Mouse (Mus musculus): ENCODE data around the gene Rnls. TPM values are rescaled to one million over a fixed set of nuclear protein-coding genes. Genes with fewer than 3 reads are reported as not detected.

The Rnls gene
- polyA plus RNA-seq, 1 experiment = 1.3 TPM

DNA sequence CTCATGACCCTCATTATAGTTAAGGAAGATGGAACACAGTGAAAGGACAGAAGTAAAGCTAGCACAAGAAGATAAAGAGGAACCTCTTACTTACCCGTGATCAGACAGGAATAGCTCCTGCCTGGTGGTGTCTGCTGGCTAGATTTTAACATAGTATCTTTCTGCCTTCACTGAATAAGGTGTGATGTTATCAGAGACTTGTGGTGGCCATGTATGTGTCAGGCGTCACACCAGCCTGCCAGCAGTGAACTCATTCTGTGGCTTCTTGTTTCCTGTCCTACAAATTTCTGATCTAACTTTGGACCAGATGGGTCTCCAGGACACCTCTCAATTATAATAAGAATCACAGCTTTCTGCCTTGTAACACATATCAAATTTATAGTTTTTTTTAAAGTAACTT, 129.7 kb downstream of the Rnls start:
- DNase-seq (ENCODE audit: low spot score) = no peak

DNA sequence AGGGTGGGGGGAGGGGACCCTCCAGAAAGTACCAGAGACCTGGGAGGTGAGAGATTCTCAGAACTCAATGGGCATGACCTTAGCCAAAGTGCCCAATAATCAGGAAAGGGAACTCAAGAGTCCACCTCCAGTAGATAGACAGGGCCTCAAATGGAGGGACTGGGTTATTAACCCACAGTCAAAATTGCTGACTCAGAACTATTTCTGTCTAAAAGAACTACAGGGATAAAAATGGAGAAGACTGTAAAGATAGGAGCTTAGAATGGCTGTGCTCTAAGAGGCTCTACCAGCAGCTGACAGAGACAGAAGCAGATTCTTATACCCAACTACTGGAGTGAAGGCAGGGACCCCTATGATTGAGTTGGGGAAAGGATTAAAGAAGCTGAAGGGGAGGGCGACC, 132.9 kb downstream of the Rnls start:
- DNase-seq (ENCODE audit: low spot score) = no peak

DNA sequence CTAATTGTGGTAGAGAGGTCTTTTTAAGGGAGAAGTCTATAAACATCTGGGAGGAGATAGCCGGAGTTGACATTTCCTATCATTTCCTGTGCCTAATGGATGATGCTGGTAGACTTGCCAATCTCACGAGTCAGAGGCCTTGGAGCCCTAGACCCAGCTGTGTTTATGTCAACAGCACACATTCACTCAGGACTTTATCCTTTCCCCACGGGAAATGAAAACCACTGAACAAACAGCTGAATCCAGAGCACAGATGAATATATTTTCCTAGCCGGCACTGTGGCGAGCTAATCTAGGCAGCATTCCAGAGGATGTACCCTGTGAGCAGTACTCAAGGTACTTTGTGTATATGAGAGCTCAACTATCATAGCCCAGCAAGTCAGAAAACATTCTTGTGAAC, 138.2 kb downstream of the Rnls start:
- no peak for DNase-seq (ENCODE audit: low spot score)

GRCm38 (mm10) chr19:33252226-33252625, 139.9 kb downstream of the Rnls start:
- DNase-seq (ENCODE audit: low spot score) = no peak

DNA sequence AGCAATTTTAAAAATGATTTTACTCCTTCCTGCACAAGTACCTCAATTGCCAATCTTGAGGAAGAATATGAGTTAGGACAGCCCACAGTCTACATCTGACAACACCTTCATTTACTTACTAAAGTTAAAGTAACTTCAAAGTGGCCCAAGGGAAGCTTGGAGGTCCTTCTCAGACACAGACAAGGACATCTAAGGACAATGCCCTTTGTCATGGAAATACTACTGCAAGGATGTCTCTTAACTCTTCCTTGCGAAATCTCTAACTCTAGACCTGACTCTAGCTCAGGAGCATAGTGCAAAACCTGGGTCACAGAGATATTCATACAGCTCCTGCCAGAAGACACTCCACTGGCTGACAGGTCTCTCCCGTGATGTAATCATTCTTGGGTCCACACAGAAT, 147.9 kb downstream of the Rnls start:
- no peak for DNase-seq (ENCODE audit: low spot score)

DNA sequence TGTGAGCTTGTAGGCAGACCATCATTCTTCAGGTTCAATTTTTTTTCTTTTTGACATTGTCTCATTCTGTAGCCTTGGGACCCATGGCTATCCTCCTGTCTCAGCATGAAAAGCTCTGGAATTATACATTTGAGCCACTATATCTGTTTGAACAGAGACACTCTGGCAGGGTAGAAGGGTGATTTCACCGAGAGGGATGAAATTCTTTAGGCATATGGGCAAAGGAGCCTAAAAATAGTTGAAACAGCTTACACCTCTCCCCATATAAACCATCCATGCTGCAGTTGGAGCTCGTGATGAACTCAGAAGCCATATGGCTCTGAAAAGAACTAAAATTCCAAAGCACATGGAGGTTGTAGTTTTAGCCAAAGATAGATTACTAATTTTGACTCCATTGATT, 151.7 kb downstream of the Rnls start:
- no peak for DNase-seq (ENCODE audit: low spot score)

- no peak for DNase-seq (ENCODE audit: low spot score)
Measured at GRCm38 (mm10) chr19:33232902-33233301, 159.2 kb downstream of the Rnls start.

DNA sequence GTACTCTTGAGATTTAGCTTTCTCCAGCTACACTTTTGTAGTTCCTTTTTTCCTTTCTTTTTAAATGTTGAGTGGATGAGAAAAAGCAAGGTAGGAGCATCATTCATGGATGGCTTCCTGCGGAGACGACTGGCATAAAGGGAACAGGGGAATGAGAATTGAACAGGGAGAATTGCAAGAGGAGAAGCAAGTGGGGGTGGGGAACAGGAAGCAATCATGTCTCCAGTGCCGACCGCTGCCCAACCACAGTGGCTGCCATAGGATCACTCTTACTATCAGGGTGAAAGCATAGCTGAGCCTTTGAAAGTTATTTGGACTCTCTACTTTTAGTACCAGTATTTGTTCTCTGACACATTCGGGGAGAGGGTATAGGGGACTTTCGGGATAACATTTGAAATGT, 160.8 kb downstream of the Rnls start:
- DNase-seq (ENCODE audit: low spot score) = no peak

- DNase-seq (ENCODE audit: low spot score) = no peak
Measured at GRCm38 (mm10) chr19:33227004-33227403, 165.1 kb downstream of the Rnls start.

DNA sequence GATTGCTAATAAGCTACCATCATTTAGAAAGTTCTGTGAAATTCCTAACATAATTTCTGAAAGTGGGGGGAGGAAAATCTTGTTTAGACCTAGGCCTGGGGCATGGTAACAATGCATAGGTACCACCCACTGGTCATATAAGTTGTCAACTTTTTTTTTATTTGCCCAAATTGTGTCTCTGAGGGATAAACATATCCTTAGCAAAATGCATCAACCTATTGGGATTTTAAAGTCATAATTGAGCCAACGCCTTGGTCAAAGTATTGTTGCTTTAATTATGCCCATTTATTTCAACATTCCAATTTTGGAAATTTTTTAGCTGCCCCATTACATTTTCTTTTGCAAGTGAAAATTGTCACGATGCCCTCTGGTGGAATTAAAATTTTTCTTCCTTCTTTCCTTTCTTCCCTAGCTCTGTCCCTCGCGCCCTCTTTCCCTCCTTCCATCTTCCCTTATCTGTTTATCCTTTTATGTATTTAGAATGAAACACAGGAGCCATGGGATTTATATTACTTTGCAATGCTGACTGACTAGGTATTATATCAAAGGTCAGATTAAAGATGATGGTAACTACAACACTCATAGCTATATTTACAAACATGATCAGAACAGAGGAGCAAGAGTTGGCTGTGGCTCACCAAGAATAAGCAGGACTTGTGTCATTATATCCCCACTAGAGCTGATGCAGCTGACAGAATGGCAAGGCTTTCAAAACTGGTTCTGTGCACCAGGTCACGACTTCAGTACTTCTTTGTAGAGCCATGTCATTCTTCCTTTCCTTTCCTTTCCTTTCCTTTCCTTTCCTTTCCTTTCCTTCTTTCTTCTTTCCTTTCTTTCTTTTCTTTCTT, 166.0 kb downstream of the Rnls start:
- no peak for DNase-seq (ENCODE audit: low spot score)

- DNase-seq (ENCODE audit: low spot score) = no peak
Measured at GRCm38 (mm10) chr19:33225002-33225376, 167.1 kb downstream of the Rnls start.

DNA sequence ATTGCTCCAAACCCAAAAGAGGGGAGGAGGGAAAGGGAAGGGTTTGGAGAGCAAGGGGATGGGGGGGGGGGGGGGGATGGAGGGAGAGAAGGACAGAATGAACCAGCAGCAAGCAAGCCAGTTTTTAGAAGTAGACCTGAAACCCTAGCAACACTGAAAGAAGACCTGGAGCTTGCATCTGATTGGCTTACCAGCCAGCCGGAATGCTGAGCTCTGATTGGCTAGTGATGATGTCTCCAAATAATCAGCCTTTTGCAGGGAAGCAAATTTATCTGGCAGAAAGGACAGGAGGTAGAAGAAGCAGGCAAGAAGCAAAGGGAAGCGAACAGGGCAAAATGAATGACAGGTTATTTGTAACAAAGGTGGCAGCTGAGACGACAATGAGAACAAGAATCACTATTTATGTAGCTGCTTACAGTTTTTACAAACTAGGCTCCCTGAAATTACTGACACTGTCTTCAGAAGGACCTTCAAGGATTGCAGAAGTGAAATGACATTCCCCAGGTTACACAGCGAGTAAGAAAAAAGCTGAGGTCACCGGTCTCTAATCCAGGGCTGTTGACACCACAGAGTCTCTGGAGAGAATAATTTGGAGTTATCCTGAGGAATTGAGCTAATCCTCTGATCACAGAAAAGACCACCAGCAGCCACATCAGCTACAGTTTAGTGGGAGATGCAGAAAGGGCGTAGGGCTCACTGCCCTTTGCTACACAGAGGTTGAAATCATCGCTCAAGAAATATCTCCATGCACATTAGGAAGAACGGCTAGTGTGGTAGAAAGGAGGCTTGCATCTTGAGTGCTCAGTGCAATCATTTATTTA, 167.7 kb downstream of the Rnls start:
- no peak for DNase-seq (ENCODE audit: low spot score)

DNA sequence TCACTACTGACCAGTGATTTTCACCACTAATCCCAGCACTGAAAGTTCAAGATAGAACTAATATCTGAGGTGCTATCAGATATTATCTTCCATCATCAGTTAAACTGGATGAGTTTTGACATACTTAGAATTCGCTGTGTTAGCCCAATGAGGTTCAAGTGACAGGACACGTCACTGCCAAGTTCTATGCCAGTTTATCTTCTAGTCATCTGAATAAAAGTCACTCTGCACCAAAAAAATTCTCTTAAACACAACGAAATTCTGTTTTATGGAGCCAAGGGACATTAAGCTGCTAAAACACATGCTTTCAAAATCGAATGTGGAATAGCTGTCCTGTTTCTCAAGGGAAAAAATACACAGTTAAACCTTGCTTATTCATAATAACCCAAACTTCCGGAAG, 168.3 kb downstream of the Rnls start:
- no peak for DNase-seq (ENCODE audit: low spot score)

GRCm38 (mm10) chr19:33223276-33223675, 168.8 kb downstream of the Rnls start:
- DNase-seq (ENCODE audit: low spot score) = no peak

DNA sequence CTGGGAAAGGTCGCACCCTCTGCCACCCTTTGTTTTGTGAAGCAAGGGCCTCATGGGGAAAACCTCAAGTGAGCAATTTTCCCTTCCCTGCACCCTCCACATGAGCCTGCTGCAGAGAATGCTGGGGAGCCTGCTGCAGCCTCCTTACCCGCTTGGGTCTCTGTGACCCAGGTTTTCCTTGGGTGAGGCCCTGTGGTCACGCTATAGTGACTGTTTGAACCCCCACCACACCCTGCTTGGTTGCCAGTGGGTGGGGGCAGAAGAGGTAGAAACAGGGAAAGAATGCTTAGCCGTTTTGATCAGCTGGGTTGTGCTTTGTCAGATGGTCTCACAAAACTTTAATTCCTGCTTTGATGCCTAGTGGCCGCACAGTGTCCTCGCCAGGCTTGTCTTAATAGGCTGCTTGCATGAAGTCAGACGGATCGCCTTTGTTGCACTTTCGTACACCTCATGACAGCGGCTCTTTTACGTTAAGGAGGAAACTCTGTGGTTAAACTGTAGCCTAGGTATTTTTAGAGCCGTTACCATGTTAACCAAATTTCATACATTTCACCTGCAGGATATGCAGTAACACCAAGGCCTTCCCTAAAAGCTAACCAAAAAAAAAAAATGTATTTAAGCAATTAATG, 169.4 kb downstream of the Rnls start:
- DNase-seq (ENCODE audit: low spot score) = no peak

- DNase-seq (ENCODE audit: low spot score) = no peak
Measured at GRCm38 (mm10) chr19:33217791-33218300, 174.2 kb downstream of the Rnls start.

- DNase-seq (ENCODE audit: low spot score) = no peak
Measured at GRCm38 (mm10) chr19:33209709-33210108, 182.4 kb downstream of the Rnls start.

- no peak for DNase-seq (ENCODE audit: low spot score)
Measured at GRCm38 (mm10) chr19:33207991-33208390, 184.1 kb downstream of the Rnls start.

DNA sequence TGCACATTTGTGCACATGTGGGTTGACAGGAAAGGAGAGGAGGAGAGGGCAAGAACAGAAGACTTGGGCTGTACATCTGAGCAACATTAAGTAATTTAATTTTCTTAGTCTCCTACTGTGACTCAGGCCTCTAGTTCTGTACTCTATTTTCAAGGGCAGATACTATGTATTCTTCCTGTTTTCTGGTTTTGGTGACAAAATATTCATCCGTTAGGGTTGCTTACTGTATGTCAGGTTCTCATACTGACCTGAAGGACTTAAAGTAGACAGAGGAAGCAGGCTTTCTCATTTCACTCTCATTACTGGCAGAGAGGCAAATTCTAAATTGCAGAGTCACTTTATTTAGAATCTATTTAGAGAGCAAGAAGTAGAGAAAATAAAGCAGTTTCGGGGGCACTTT, 186.7 kb downstream of the Rnls start:
- no peak for DNase-seq (ENCODE audit: low spot score)

GRCm38 (mm10) chr19:33202422-33202821, 189.7 kb downstream of the Rnls start:
- DNase-seq (ENCODE audit: low spot score) = no peak

DNA sequence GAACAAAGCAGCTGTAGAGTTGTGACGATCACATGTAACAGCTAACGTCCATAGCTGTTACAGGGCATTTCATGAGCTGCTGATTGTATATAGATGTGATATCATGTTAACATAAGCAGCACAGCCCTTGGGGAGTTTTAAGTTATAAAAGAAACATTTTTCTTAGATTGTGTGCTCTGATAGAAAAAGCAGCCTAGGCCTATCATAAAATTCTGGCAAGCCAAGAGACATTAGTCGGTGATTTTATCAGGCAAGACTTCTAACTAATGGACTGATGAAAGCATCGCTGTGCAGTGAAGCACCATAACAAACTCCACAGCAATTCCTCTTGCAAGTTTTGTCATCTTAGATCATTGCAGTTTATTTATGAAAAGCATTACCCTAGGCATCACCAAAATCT, 190.9 kb downstream of the Rnls start:
- no peak for DNase-seq (ENCODE audit: low spot score)

GRCm38 (mm10) chr19:33192064-33192463, 200.0 kb downstream of the Rnls start:
- DNase-seq (ENCODE audit: low spot score) = no peak
